Mouse (Mus musculus) thymus, adult 2 months (tissue): ENCODE data around the gene Zfp719. TPM values are rescaled to one million over a fixed set of nuclear protein-coding genes. Genes with fewer than 3 reads are reported as not detected.

ENCODE experiments used
- DNase-seq: peaks from one replicate; pipeline ENCODE4 v3.0.0; 2021
- H3K27ac ChIP-seq: fragments of 200-500 bp; 2 replicates; pipeline ENCODE4 v1.5.1; 2012; ENCODE audit warnings: low read length, control low read depth; ENCODE audit not compliant: control insufficient read depth, insufficient read depth
- H3K27me3 ChIP-seq: fragments of 200-500 bp; 2 replicates; pipeline ENCODE4 v1.6.1; 2012; ENCODE audit warnings: mild to moderate bottlenecking, low read length, moderate library complexity, mixed read lengths; ENCODE audit not compliant: control insufficient read depth, insufficient read depth
- H3K36me3 ChIP-seq: fragments of 200-500 bp; 2 replicates; pipeline ENCODE4 v1.6.1; 2012; ENCODE audit warnings: mild to moderate bottlenecking, low read length, moderate library complexity; ENCODE audit not compliant: control insufficient read depth, insufficient read depth
- H3K4me1 ChIP-seq: fragments of 200-500 bp; replicated peaks from 2 replicates; pipeline ENCODE4 v1.6.1; 2012; ENCODE audit warnings: low read length; ENCODE audit not compliant: control insufficient read depth, insufficient read depth
- H3K4me3 ChIP-seq: fragments of 200-500 bp; 2 replicates; pipeline ENCODE4 v1.5.1; 2012; ENCODE audit warnings: mild to moderate bottlenecking, low read length, control low read depth, moderate library complexity; ENCODE audit not compliant: control insufficient read depth, insufficient read depth
- CTCF ChIP-seq: fragments of 200-500 bp; IDR thresholded peaks from 2 replicates; pipeline ENCODE4 v1.5.1; 2012; ENCODE audit warnings: mild to moderate bottlenecking, control low read depth, low read length, moderate library complexity, borderline replicate concordance; ENCODE audit not compliant: control insufficient read depth, poor library complexity, insufficient read depth; ENCODE audit errors: extremely low read depth
- POLR2A ChIP-seq: fragments of 200-500 bp; IDR thresholded peaks from 2 replicates; pipeline ENCODE4 v1.6.1; 2012; ENCODE audit warnings: mild to moderate bottlenecking, low read length, control low read depth, moderate library complexity; ENCODE audit not compliant: control insufficient read depth, poor library complexity, insufficient read depth; ENCODE audit errors: extremely low read depth
- WGBS: fragments of 180-500 bp; shearing (Covaris S2); methylation state at CpG from one replicate; pipeline ENCODE4 v1.1.7; 2018; 5-methylcytosine and 5-hydroxymethylcytosine counted together
- polyA plus RNA-seq: library from polyadenylated mRNA; depleted of rRNA; stranded (reverse); fragments of >200 nt; gene quantifications from 2 replicates; pipeline ENCODE4 v1.2.3, GENCODE M21; 2012

The Zfp719 gene
- polyA plus RNA-seq, 1 experiment: 2.7 TPM

DNA sequence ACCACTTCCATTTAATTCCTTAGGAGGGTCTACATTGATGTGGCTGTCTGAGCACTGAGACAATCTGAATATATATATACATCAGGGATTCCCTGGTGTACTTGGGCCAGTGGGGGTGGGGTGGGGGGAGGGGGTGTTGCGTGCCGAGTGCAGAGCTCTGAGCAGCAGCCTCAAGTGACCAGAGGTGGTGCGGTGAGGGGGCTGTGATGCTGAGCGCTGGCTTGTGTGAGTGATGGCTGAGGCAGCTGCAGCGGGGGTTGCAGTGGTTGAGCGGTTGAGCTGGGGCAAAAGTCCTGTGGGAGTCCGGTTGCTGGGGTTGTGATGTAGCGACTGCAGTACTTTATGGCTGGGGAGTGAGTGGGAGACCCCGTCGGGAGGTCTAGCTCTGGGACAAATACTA, 44.4 kb downstream of the Zfp719 start:
- H3K27ac ChIP-seq: no peak overlapping the region
- no peak for DNase-seq
- no peak overlapping the region for H3K4me3 ChIP-seq
- no peaks in the 10 kb centered on the region for H3K27me3 ChIP-seq
- no peaks in the 10 kb centered on the region for H3K36me3 ChIP-seq
- TF ChIP-seq POLR2A (no peak), CTCF (no peak)
- WGBS: 77% methylated on average over 10 of the region's 10 CpGs
- H3K4me1 ChIP-seq: no peaks in the 10 kb centered on the region; the same call in 1 of the 2 replicates

DNA sequence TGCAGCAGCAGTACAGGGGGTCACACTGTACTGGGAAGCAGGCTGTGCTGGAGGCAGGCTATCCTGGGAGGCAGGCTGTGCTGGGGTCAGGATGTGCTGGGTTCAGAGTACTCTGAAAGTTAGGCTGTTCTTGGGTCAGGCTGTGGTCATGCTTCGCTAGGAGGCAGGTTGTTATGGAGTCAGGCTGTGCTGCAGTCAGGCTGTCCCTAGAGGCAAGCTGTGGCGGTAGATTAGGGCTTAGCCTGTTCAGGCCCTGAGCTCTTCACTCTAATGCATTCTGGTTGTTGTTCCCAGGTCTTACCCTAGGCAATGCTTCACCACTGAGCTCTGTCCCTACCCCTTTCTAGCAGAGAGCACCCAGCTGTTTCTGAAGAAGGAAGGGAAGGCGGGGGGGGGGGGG, 45.7 kb downstream of the Zfp719 start:
- 96% methylated on average over 3 of the region's 3 CpGs for WGBS
- Histone ChIP-seq H3K4me3 (no peak overlapping the region), H3K4me1 (no peaks in the 10 kb centered on the region; the same call in 1 of the 2 replicates), H3K27ac (no peak overlapping the region), H3K36me3 (no peaks in the 10 kb centered on the region), H3K27me3 (no peaks in the 10 kb centered on the region)
- TF ChIP-seq POLR2A (no peak), CTCF (no peak)
- no peak for DNase-seq

DNA sequence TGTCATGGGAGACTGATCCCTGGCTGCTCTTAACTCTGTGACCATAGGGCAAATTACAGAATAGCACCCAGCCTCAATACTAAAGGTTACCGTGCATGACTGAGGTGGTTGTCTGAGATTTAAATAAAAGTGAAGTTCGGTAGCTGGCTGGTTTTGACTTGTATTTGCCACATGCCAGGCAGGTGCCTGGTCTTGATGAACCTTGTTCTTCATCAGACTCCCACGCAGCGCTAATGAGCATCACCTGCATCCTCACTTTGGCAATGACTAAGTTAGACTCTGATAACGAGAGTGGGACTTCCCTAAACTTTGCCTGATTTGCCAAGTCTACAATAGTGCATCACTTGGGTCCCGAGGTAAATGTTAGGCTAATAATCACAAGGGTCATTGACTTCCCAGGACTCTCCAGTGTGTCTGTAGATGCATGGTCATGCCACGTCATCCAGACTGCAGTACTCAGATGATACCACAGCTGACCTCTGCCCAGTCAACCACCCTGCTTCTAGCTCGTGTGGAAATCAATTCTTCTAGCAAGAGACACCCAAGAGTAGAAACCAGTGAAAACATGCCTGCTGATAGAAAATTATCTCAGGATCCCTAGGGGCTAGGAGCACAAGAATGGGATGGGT, 46.5 kb downstream of the Zfp719 start:
- H3K4me1 ChIP-seq: no peaks in the 10 kb centered on the region; the same call in 1 of the 2 replicates
- TF ChIP-seq CTCF (no peak), POLR2A (no peak)
- H3K4me3 ChIP-seq: no peak overlapping the region
- no peak for DNase-seq
- H3K27ac ChIP-seq: no peak overlapping the region
- WGBS: 84% methylated on average over 8 of the region's 8 CpGs
- H3K36me3 ChIP-seq: no peaks in the 10 kb centered on the region
- H3K27me3 ChIP-seq: no peaks in the 10 kb centered on the region

DNA sequence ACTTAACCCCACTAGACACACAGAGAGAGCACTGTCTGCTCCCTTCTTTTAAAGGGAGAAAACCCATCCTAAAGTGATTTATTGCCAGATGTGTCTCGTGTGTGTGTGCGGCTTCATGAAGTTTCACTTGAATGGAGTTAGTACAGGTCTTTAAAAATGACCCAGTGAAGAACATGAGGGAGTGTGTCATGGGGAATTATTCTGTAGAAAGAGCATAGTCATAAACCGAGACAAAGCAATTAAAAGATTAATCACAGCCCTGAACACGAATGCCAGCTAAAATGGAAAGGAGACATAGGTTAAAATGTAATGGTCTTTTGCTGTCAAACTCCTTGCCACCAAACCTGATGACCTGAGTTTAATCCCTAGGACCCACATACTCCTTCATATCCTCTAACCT, 54.5 kb downstream of the Zfp719 start:
- 94% methylated on average over 4 of the region's 4 CpGs for WGBS
- no peaks in the 10 kb centered on the region for H3K4me1 ChIP-seq
- no peak for DNase-seq

DNA sequence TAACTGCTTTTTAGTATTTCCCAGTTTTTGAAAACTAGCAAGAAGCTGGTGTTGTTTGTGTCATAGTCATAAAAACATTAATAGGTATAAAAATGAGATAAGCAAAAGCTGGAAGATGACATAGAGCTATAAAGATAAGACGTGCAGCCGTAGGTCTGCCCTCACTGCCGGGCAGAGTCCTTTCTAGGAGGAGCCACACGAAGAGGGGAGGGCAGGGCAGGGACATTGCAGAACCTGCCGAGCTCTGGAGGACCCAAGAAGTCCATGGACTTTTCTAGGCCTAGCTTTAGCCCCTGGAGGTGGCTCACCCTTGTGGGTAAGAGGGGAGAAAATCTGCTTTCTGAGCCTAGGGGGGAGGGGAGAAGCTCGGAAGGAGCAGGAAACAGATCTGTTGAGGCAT, 55.1 kb downstream of the Zfp719 start, which contains the start of gene Ceacam18:
Gene Ceacam18 (plus strand): TSS at position 208 of the 400 bp plus-strand sequence.
- TF ChIP-seq POLR2A: no peak
- TF ChIP-seq CTCF: no peak
- H3K27ac ChIP-seq: no peak within 1 kb of the TSS
- no peaks in the 10 kb centered on the region for H3K27me3 ChIP-seq
- 79% methylated on average over 6 of the region's 6 CpGs for WGBS
- H3K4me3 ChIP-seq: no peak within 1 kb of the TSS
- no peak for DNase-seq
- H3K4me1 ChIP-seq: no peaks in the 10 kb centered on the region
- H3K36me3 ChIP-seq: no peaks in the 10 kb centered on the region

More for the DNA sequence above, 54.5 kb downstream of the Zfp719 start:
- H3K4me3 ChIP-seq: no peak overlapping the region
- H3K27ac ChIP-seq: no peak overlapping the region
- TF ChIP-seq POLR2A: no peak
- no peak for TF ChIP-seq CTCF
- H3K36me3 ChIP-seq: no peaks in the 10 kb centered on the region
- no peaks in the 10 kb centered on the region for H3K27me3 ChIP-seq

DNA sequence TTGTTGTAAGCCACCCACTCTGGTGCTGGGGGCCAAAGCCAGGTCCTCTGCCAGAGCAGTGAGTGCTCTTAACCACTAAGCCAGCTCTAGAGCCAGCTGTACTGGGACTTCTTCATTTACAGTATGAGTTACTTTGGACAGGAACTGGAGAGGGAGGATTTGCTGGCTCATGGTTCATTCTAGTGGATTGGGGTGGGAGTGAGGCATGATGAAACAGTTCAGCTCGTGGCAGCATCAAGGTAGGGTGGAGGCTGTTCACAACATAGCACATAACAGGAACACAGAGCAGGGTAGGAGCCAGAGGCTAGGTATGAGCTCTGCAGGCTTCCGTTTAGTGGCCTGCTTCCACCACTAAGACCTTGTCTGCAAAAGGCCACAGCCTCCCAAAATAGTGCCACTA, 56.8 kb downstream of the Zfp719 start:
- no peaks in the 10 kb centered on the region for H3K27me3 ChIP-seq
- no peaks in the 10 kb centered on the region for H3K36me3 ChIP-seq
- TF ChIP-seq CTCF (no peak), POLR2A (no peak)
- no peak for DNase-seq
- H3K4me3 ChIP-seq: no peak overlapping the region
- 43% methylated on average over 2 of the region's 2 CpGs for WGBS
- no peaks in the 10 kb centered on the region for H3K4me1 ChIP-seq
- no peak overlapping the region for H3K27ac ChIP-seq

DNA sequence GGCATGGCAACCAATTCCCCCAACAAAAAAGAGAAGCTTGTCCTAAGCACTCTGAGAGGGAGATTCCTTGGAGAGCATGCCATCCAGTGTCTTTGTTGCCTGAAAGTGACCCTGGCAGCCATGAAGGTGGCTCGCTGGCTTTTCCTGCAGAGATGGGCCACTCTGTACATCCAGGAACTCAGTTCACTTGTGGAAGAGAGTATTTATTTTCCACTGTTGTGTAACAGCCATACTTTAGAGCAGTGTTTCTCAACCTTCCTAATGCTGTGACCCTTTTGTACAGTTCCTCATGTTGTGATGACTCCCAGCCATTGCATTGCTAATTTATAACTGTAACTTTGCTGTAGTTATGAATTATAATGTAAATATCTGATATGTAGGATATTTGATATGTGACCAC, 57.7 kb downstream of the Zfp719 start:
- 90% methylated on average over 1 of the region's 1 CpGs for WGBS
- TF ChIP-seq POLR2A: no peak
- no peak for TF ChIP-seq CTCF
- H3K27me3 ChIP-seq: no peaks in the 10 kb centered on the region
- H3K4me1 ChIP-seq: no peaks in the 10 kb centered on the region
- no peak for DNase-seq
- no peak overlapping the region for H3K4me3 ChIP-seq
- no peaks in the 10 kb centered on the region for H3K36me3 ChIP-seq
- no peak overlapping the region for H3K27ac ChIP-seq
